Mouse (Mus musculus): ENCODE data around the gene Pygo1. TPM values are rescaled to one million over a fixed set of nuclear protein-coding genes. Genes with fewer than 3 reads are reported as not detected.

Gene Pygo1
- polyA plus RNA-seq, 1 experiment: 0.38 TPM

DNA sequence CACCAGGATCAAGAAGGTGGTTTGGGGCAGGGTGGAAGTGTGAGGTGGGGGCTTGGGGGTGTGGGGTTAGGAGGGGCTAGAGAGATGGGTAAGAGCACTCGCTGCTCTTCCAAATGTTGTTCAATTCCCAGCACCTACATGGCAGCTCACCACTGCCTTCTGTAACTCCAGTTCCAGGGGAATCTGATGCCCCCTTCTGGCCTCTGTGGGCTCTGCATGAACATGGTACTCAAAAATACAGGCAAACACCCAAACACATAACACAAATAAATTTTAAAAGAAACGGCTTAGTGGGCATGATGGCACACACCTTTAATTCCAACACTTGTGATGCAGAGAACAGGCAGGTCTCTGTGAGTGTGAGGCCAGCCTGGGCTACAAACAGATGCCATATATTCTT is 29.3 kb downstream of the Pygo1 start:
- peak; percentile 42 for TF ChIP-seq CTCF (conservative IDR thresholded peaks at IDR 0.05; ENCODE audit: insufficient read depth, insufficient read length, low read depth, low read length)
- no peak for TF ChIP-seq POLR2A (IDR thresholded peaks at IDR 0.05; ENCODE audit: low read depth, low read length)
- WGBS: 55% methylated on average over 2 of the region's 2 CpGs
- Histone ChIP-seq H3K36me3 (ENCODE audit: control insufficient read depth, insufficient read depth, low read length) (no peaks in the 10 kb centered on the region), H3K4me1 (ENCODE audit: control insufficient read depth, insufficient read depth, low read length) (peaks cover 5% of the 10 kb centered on the region; the same call in 1 of the 2 replicates), H3K27me3 (replicated peaks; ENCODE audit: control insufficient read depth, insufficient read depth, low read length) (no peaks in the 10 kb centered on the region), H3K27ac (ENCODE audit: insufficient read depth, low read depth, low read length) (no peak overlapping the region), H3K4me3 (ENCODE audit: insufficient read depth, low read depth, low read length) (no peak overlapping the region)
- DNase-seq: no peak

DNA sequence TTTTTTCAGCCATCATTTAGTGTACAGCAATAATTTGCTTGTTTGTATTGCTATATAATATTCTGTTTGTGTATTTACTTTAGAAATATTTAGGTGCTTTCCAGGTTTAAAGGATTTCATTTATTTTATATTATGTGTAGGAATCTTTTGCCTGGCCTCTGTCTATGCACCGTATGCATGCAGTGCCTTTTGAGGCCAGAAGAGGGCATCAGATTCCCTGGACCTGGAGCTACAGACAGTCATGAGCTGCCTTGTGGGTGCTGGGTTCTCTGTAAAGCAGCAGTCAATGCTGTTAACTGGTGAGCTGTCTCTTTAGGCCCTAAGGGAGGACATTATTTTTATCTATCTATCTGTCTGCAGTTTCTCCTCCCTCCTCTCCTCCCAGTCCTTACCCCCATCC is 30.1 kb downstream of the Pygo1 start:
- Histone ChIP-seq H3K27me3 (replicated peaks; ENCODE audit: control insufficient read depth, insufficient read depth, low read length) (no peaks in the 10 kb centered on the region), H3K27ac (ENCODE audit: insufficient read depth, low read depth, low read length) (no peak overlapping the region), H3K4me1 (ENCODE audit: control insufficient read depth, insufficient read depth, low read length) (peaks cover 5% of the 10 kb centered on the region; the same call in 1 of the 2 replicates), H3K4me3 (ENCODE audit: insufficient read depth, low read depth, low read length) (no peak overlapping the region), H3K36me3 (ENCODE audit: control insufficient read depth, insufficient read depth, low read length) (no peaks in the 10 kb centered on the region)
- DNase-seq: peak; percentile 55
- 15% methylated on average over 1 of the region's 1 CpGs for WGBS
- TF ChIP-seq CTCF (conservative IDR thresholded peaks at IDR 0.05; ENCODE audit: insufficient read depth, insufficient read length, low read depth, low read length) (peak; percentile 76), POLR2A (IDR thresholded peaks at IDR 0.05; ENCODE audit: low read depth, low read length) (no peak)

DNA sequence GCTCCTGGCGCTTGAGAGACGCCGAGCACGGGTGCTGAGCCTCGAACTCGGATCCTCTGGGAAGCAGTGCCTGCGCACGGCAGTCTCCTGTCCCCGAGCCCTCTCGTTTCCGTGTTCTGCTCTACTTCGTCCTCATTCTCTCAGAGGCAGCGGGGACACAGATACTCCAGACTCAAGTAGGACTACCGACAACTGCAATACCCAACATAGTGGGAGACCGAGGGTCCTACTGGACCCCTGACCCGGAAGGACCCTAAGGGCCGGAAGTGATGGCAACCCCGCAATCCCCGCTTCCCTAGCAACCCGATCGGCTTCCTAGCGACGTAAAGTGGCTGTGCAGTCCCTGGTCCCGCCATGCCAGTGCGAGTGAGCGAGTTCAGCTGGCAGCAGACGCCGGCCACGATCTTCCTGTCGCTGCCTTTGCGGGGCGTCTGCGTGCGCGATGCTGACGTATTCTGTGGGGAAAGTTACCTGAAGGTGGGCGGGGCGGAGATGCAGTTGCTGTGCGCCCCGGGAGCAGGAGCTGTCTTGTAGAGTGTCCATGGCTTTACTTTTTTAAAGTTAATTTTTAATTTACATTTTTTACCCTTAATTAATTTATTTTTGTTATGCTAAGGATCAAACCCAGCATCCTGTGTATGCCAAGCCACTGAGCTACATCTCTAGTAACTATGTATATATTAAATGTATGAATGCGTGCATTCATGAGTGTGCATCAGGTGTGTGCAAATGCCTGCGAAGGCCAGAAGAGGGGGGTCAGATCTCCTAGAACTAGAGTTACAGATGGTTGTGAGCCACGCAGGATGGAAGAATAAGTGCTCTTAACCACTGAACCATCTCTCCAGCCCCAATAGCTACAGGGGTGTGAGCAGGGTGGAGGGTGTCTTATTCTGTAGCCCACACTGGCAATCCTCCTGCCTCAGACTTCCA is 33.3 kb downstream of the Pygo1 start, which contains the start of the genes Dyx1c1 and Gm44503:
Gene Dyx1c1 (plus strand): TSS at position 265 of the 930 bp plus-strand sequence.
Gene Gm44503 (plus strand): TSS at position 332 of the 930 bp plus-strand sequence.
- Histone ChIP-seq H3K4me3 (ENCODE audit: insufficient read depth, low read depth, low read length) (peak within 1 kb of the TSS; percentile 68), H3K27ac (ENCODE audit: insufficient read depth, low read depth, low read length) (no peak within 1 kb of the TSS), H3K27me3 (replicated peaks; ENCODE audit: control insufficient read depth, insufficient read depth, low read length) (no peaks in the 10 kb centered on the region), H3K4me1 (ENCODE audit: control insufficient read depth, insufficient read depth, low read length) (peaks cover 5% of the 10 kb centered on the region; the same call in 1 of the 2 replicates), H3K36me3 (ENCODE audit: control insufficient read depth, insufficient read depth, low read length) (no peaks in the 10 kb centered on the region)
- 2% methylated on average over 43 of the region's 43 CpGs for WGBS
- no peak for TF ChIP-seq CTCF (conservative IDR thresholded peaks at IDR 0.05; ENCODE audit: insufficient read depth, insufficient read length, low read depth, low read length)
- no peak for TF ChIP-seq POLR2A (IDR thresholded peaks at IDR 0.05; ENCODE audit: low read depth, low read length)
- peak; percentile 83 for DNase-seq

DNA sequence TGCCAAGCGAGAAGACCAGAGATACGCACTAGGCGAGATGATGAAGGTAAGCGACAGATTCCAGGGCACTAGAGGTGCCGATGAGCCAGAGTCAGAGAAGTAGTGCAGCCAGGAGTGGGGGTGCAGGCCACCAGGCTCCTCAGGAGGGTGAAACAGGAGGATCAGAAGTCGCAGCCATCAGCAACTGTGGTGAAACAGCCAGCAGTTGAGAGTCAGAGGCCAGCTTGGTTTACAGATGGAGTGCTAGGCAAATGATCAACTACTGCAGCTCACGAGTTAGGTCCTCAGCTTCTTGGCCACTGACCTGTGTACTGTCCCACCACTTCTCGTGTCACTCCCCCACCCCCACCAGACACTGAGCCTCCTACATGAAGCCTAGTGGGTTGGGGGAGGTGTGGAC is 35.9 kb downstream of the Pygo1 start:
- Histone ChIP-seq H3K36me3 (ENCODE audit: control insufficient read depth, insufficient read depth, low read length) (no peaks in the 10 kb centered on the region), H3K27ac (ENCODE audit: insufficient read depth, low read depth, low read length) (no peak overlapping the region), H3K4me3 (ENCODE audit: insufficient read depth, low read depth, low read length) (no peak overlapping the region), H3K27me3 (replicated peaks; ENCODE audit: control insufficient read depth, insufficient read depth, low read length) (no peaks in the 10 kb centered on the region), H3K4me1 (ENCODE audit: control insufficient read depth, insufficient read depth, low read length) (peaks cover 5% of the 10 kb centered on the region; the same call in 1 of the 2 replicates)
- WGBS: 52% methylated on average over 8 of the region's 8 CpGs
- TF ChIP-seq POLR2A (IDR thresholded peaks at IDR 0.05; ENCODE audit: low read depth, low read length) (no peak), CTCF (conservative IDR thresholded peaks at IDR 0.05; ENCODE audit: insufficient read depth, insufficient read length, low read depth, low read length) (no peak)
- DNase-seq: peak; percentile 62

DNA sequence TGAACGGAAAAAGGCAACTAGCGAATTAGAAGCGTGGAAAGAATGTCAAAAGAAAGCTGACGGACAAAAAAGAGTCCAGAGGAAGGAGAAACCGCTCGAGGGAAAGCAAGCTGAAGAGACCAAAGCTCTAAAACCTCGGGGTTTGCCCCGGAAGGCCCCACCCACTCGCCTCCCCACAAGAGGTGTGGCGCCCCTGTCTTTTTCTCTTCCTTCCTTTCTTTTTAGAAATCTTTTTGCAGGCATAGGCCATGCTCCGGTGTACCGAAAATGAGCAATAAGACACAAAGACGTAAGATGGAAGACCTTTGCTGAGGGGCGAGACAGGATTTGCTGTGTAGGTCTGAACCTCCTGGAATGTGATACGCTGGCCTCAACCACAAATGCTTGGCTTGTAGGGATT is 36.5 kb downstream of the Pygo1 start:
- no peak overlapping the region for H3K27ac ChIP-seq (ENCODE audit: insufficient read depth, low read depth, low read length)
- no peak overlapping the region for H3K4me3 ChIP-seq (ENCODE audit: insufficient read depth, low read depth, low read length)
- DNase-seq: no peak
- H3K27me3 ChIP-seq (replicated peaks; ENCODE audit: control insufficient read depth, insufficient read depth, low read length): no peaks in the 10 kb centered on the region
- H3K4me1 ChIP-seq (ENCODE audit: control insufficient read depth, insufficient read depth, low read length): peaks cover 5% of the 10 kb centered on the region; the same call in 1 of the 2 replicates
- TF ChIP-seq CTCF (conservative IDR thresholded peaks at IDR 0.05; ENCODE audit: insufficient read depth, insufficient read length, low read depth, low read length) (no peak), POLR2A (IDR thresholded peaks at IDR 0.05; ENCODE audit: low read depth, low read length) (no peak)
- H3K36me3 ChIP-seq (ENCODE audit: control insufficient read depth, insufficient read depth, low read length): no peaks in the 10 kb centered on the region
- 71% methylated on average over 15 of the region's 15 CpGs for WGBS

DNA sequence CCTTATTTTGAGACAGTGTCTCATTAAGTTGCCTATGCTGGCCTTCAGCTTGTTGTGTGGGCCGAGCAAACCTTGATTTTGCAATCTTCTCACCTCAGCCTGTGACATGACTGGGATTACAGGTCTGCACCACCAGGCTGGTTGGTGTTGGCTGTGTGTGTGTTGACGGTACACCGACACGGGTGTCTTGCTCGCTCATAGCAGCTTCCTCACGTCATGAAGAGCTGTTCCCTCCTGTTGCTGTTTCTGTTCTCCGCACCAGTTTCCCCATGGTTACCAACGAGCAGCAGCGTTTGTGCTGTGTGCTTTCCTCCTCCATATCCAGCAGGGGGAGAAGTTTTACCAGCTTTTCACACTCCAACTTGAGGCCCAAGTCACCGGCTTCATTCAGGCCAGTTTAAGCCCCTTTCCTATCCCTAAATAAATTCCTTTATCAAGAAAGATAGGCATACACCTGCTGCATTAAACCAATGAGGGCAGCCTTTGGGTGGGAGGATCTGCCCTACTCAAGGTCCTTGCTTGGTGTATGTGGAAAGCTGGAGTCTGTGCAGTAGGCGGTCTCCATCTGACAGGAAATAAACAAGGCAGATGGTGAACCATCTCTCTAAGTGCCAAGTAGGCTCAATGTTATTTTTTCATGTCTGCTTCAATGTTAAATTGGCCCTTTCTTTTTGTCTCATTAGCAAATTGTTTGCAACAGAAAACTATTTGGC is 43.1 kb downstream of the Pygo1 start:
- TF ChIP-seq POLR2A (IDR thresholded peaks at IDR 0.05; ENCODE audit: low read depth, low read length) (no peak), CTCF (conservative IDR thresholded peaks at IDR 0.05; ENCODE audit: insufficient read depth, insufficient read length, low read depth, low read length) (peak; percentile 83)
- Histone ChIP-seq H3K27me3 (replicated peaks; ENCODE audit: control insufficient read depth, insufficient read depth, low read length) (no peaks in the 10 kb centered on the region), H3K36me3 (ENCODE audit: control insufficient read depth, insufficient read depth, low read length) (no peaks in the 10 kb centered on the region), H3K4me3 (ENCODE audit: insufficient read depth, low read depth, low read length) (no peak overlapping the region), H3K27ac (ENCODE audit: insufficient read depth, low read depth, low read length) (no peak overlapping the region), H3K4me1 (ENCODE audit: control insufficient read depth, insufficient read depth, low read length) (peaks cover 2% of the 10 kb centered on the region; the same call in 1 of the 2 replicates)
- peak; percentile 65 for DNase-seq
- WGBS: 29% methylated on average over 11 of the region's 11 CpGs

All from kidney, adult 2 months (tissue).